Mouse (Mus musculus): ENCODE data around the gene Cntnap2. TPM values are rescaled to one million over a fixed set of nuclear protein-coding genes. Genes with fewer than 3 reads are reported as not detected.
A peak's percentile ranks its signal among the peaks of the same experiment; 100 is the strongest.
"Not testable (repeated sequence)": the region's sequence is repeated elsewhere in the genome, so short reads cannot be mapped to it uniquely, and the experiment has no call there.

The Cntnap2 gene
- polyA plus RNA-seq, 1 experiment from 2014 or later = 99.3 TPM

- Histone ChIP-seq H3K27me3 (ENCODE audit: control insufficient read depth, insufficient read depth, low read length) (no peaks in the 10 kb centered on the region), H3K9me3 (ENCODE audit: control insufficient read depth, low read length) (no peaks in the 10 kb centered on the region), H3K4me3 (ENCODE audit: low read depth, low read length) (no peak overlapping the region), H3K27ac (ENCODE audit: low read depth, low read length) (no peak overlapping the region), H3K4me1 (ENCODE audit: control insufficient read depth, insufficient read depth, low read length) (no peaks in the 10 kb centered on the region), H3K9ac (replicated peaks; ENCODE audit: low read depth, low read length) (no peak overlapping the region), H3K4me2 (ENCODE audit: low read depth, low read length) (no peak overlapping the region), H3K36me3 (ENCODE audit: control insufficient read depth, insufficient read depth, low read length) (no peaks in the 10 kb centered on the region)
- 93% methylated on average over 3 of the region's 3 CpGs for WGBS
- ATAC-seq (ENCODE audit: low read depth) = no peak
Observed at GRCm38 (mm10) chr6:47271576-47271975, 2212.4 kb downstream of the Cntnap2 start.

GRCm38 (mm10) chr6:47272606-47273575 lies 2213.7 kb downstream of the Cntnap2 start:
- Histone ChIP-seq H3K4me2 (ENCODE audit: low read depth, low read length) (no peak overlapping the region), H3K9me3 (ENCODE audit: control insufficient read depth, low read length) (no peaks in the 10 kb centered on the region), H3K27ac (ENCODE audit: low read depth, low read length) (peak overlapping the region; percentile 24; the same call in 1 of the 2 replicates), H3K4me1 (ENCODE audit: control insufficient read depth, insufficient read depth, low read length) (no peaks in the 10 kb centered on the region), H3K4me3 (ENCODE audit: low read depth, low read length) (no peak overlapping the region), H3K36me3 (ENCODE audit: control insufficient read depth, insufficient read depth, low read length) (no peaks in the 10 kb centered on the region), H3K9ac (replicated peaks; ENCODE audit: low read depth, low read length) (no peak overlapping the region), H3K27me3 (ENCODE audit: control insufficient read depth, insufficient read depth, low read length) (no peaks in the 10 kb centered on the region)
- 22% methylated on average over 8 of the region's 8 CpGs for WGBS
- ATAC-seq (ENCODE audit: low read depth) = peak; percentile 34; the same call in 1 of the 2 replicates

- Histone ChIP-seq H3K4me3 (ENCODE audit: low read depth, low read length) (no peak overlapping the region), H3K4me1 (ENCODE audit: control insufficient read depth, insufficient read depth, low read length) (peaks cover 6% of the 10 kb centered on the region), H3K27me3 (ENCODE audit: control insufficient read depth, insufficient read depth, low read length) (no peaks in the 10 kb centered on the region), H3K36me3 (ENCODE audit: control insufficient read depth, insufficient read depth, low read length) (no peaks in the 10 kb centered on the region), H3K4me2 (ENCODE audit: low read depth, low read length) (no peak overlapping the region), H3K9me3 (ENCODE audit: control insufficient read depth, low read length) (no peaks in the 10 kb centered on the region), H3K27ac (ENCODE audit: low read depth, low read length) (no peak overlapping the region), H3K9ac (replicated peaks; ENCODE audit: low read depth, low read length) (no peak overlapping the region)
- ATAC-seq (ENCODE audit: low read depth) = no peak
- 11% methylated on average over 2 of the region's 2 CpGs for WGBS
Observed at GRCm38 (mm10) chr6:47275065-47275464, 2215.9 kb downstream of the Cntnap2 start.

GRCm38 (mm10) chr6:47279183-47279582 lies 2220.0 kb downstream of the Cntnap2 start:
- Histone ChIP-seq H3K27ac (ENCODE audit: low read depth, low read length) (peak overlapping the region; percentile 44; the same call in 1 of the 2 replicates), H3K4me2 (ENCODE audit: low read depth, low read length) (no peak overlapping the region), H3K9me3 (ENCODE audit: control insufficient read depth, low read length) (no peaks in the 10 kb centered on the region), H3K4me1 (ENCODE audit: control insufficient read depth, insufficient read depth, low read length) (peaks cover 6% of the 10 kb centered on the region), H3K9ac (replicated peaks; ENCODE audit: low read depth, low read length) (no peak overlapping the region), H3K36me3 (ENCODE audit: control insufficient read depth, insufficient read depth, low read length) (no peaks in the 10 kb centered on the region), H3K27me3 (ENCODE audit: control insufficient read depth, insufficient read depth, low read length) (no peaks in the 10 kb centered on the region), H3K4me3 (ENCODE audit: low read depth, low read length) (no peak overlapping the region)
- peak; percentile 89 for ATAC-seq (ENCODE audit: low read depth)
- 12% methylated on average over 1 of the region's 1 CpGs for WGBS

GRCm38 (mm10) chr6:47281584-47281983 lies 2222.4 kb downstream of the Cntnap2 start:
- Histone ChIP-seq H3K4me1 (ENCODE audit: control insufficient read depth, insufficient read depth, low read length) (peaks cover 6% of the 10 kb centered on the region), H3K4me3 (ENCODE audit: low read depth, low read length) (no peak overlapping the region), H3K36me3 (ENCODE audit: control insufficient read depth, insufficient read depth, low read length) (no peaks in the 10 kb centered on the region), H3K27me3 (ENCODE audit: control insufficient read depth, insufficient read depth, low read length) (no peaks in the 10 kb centered on the region), H3K27ac (ENCODE audit: low read depth, low read length) (no peak overlapping the region), H3K9ac (replicated peaks; ENCODE audit: low read depth, low read length) (no peak overlapping the region), H3K9me3 (ENCODE audit: control insufficient read depth, low read length) (no peaks in the 10 kb centered on the region), H3K4me2 (ENCODE audit: low read depth, low read length) (no peak overlapping the region)
- no peak for ATAC-seq (ENCODE audit: low read depth)

GRCm38 (mm10) chr6:47284794-47285193 lies 2225.6 kb downstream of the Cntnap2 start:
- Histone ChIP-seq H3K27ac (ENCODE audit: low read depth, low read length) (no peak overlapping the region), H3K36me3 (ENCODE audit: control insufficient read depth, insufficient read depth, low read length) (no peaks in the 10 kb centered on the region), H3K9ac (replicated peaks; ENCODE audit: low read depth, low read length) (no peak overlapping the region), H3K4me3 (ENCODE audit: low read depth, low read length) (no peak overlapping the region), H3K27me3 (ENCODE audit: control insufficient read depth, insufficient read depth, low read length) (no peaks in the 10 kb centered on the region), H3K4me2 (ENCODE audit: low read depth, low read length) (no peak overlapping the region), H3K4me1 (ENCODE audit: control insufficient read depth, insufficient read depth, low read length) (no peaks in the 10 kb centered on the region), H3K9me3 (ENCODE audit: control insufficient read depth, low read length) (no peaks in the 10 kb centered on the region)
- no peak for ATAC-seq (ENCODE audit: low read depth)
- 62% methylated on average over 2 of the region's 2 CpGs for WGBS

GRCm38 (mm10) chr6:47285742-47286141 lies 2226.6 kb downstream of the Cntnap2 start:
- Histone ChIP-seq H3K9me3 (ENCODE audit: control insufficient read depth, low read length) (no peaks in the 10 kb centered on the region), H3K27ac (ENCODE audit: low read depth, low read length) (no peak overlapping the region), H3K4me2 (ENCODE audit: low read depth, low read length) (no peak overlapping the region), H3K4me3 (ENCODE audit: low read depth, low read length) (no peak overlapping the region), H3K36me3 (ENCODE audit: control insufficient read depth, insufficient read depth, low read length) (no peaks in the 10 kb centered on the region), H3K9ac (replicated peaks; ENCODE audit: low read depth, low read length) (no peak overlapping the region), H3K4me1 (ENCODE audit: control insufficient read depth, insufficient read depth, low read length) (no peaks in the 10 kb centered on the region), H3K27me3 (ENCODE audit: control insufficient read depth, insufficient read depth, low read length) (no peaks in the 10 kb centered on the region)
- WGBS = 63% methylated on average over 1 of the region's 1 CpGs
- no peak for ATAC-seq (ENCODE audit: low read depth)

GRCm38 (mm10) chr6:47286247-47286967 lies 2227.2 kb downstream of the Cntnap2 start:
- WGBS = 32% methylated on average over 12 of the region's 12 CpGs
- ATAC-seq (ENCODE audit: low read depth) = peak; percentile 56; the same call in 1 of the 2 replicates
- H3K4me1 ChIP-seq (ENCODE audit: control insufficient read depth, insufficient read depth, low read length); H3K27ac ChIP-seq (ENCODE audit: low read depth, low read length); H3K9ac ChIP-seq (replicated peaks; ENCODE audit: low read depth, low read length); H3K4me3 ChIP-seq (ENCODE audit: low read depth, low read length); H3K36me3 ChIP-seq (ENCODE audit: control insufficient read depth, insufficient read depth, low read length); H3K9me3 ChIP-seq (ENCODE audit: control insufficient read depth, low read length); H3K27me3 ChIP-seq (ENCODE audit: control insufficient read depth, insufficient read depth, low read length): not testable (repeated sequence)
- H3K4me2 ChIP-seq (ENCODE audit: low read depth, low read length) = 0 out of 2 replicates have a peak overlapping the region, but pooled peaks have one; percentile 7

- H3K4me2 ChIP-seq (ENCODE audit: low read depth, low read length) = no peak overlapping the region
- 38% methylated on average over 1 of the region's 1 CpGs for WGBS
- H3K4me1 ChIP-seq (ENCODE audit: control insufficient read depth, insufficient read depth, low read length) = no peaks in the 10 kb centered on the region
- H3K27ac ChIP-seq (ENCODE audit: low read depth, low read length) = 0 out of 2 replicates have a peak overlapping the region, but pooled peaks have one; percentile 18
- H3K9me3 ChIP-seq (ENCODE audit: control insufficient read depth, low read length) = no peaks in the 10 kb centered on the region
- H3K4me3 ChIP-seq (ENCODE audit: low read depth, low read length) = no peak overlapping the region
- no peaks in the 10 kb centered on the region for H3K27me3 ChIP-seq (ENCODE audit: control insufficient read depth, insufficient read depth, low read length)
- no peaks in the 10 kb centered on the region for H3K36me3 ChIP-seq (ENCODE audit: control insufficient read depth, insufficient read depth, low read length)
- ATAC-seq (ENCODE audit: low read depth) = no peak
- no peak overlapping the region for H3K9ac ChIP-seq (replicated peaks; ENCODE audit: low read depth, low read length)
Observed at GRCm38 (mm10) chr6:47287722-47288121, 2228.6 kb downstream of the Cntnap2 start.

All from neural tube, embryonic 14.5 days (tissue).